Mouse (Mus musculus): ENCODE measurements around the gene Ascl4.

The Ascl4 gene

DNA sequence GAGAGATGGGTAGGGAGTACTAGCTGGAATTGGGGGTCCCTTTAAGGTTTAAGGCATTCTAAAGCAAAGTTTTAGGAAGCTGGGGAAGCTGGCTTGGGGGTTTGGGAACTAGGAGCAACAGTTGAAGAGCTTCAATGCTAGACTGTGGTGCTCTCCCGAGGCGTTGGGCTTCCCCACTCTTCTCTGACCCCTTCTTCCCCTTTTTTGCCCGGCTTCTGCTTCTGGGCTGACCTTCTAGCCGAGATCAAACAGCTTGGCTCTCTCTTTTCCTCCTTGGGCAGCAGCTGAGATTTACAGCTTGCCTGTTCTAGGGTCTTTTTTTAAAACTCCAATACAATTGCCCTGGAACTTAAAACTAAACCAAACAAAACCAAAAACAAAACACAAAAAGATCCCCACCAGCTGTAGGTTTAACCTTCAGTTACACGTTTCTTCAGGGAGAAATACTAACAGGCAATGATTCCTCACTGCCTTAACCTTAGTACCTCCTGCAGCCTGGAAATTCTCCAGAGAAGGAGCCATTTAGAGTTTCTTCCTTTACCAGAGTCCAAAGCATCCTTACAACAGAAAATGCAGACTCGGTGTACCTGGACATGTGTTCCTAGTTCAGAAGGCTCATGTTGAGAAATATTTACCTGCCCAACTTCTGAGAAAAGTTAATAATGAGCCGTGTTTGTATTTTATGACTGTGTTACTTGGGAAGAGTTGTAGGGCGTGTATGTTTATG, 42.6 kb downstream of the Ascl4 start:
- no peak for DNase-seq

DNA sequence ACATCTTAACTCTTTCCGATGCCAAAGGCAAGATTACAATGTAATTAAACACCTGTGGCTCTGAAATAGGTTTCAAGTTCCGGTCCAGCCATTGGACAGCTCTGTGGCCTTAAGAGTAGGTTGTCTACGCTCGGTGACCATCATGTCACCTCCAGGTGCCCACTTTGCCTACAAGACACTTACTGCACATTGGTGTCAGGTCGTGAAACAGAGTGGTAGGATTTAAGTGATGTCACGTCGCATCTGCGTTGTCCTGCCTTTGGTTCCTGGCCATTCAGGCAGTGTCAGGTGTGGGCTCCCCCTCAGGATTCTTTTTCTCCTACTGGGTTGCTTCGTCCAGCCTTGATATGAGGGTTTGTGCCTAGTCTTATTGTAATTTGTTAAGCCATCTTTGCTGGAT, 44.3 kb downstream of the Ascl4 start:
- no peak for DNase-seq

DNA sequence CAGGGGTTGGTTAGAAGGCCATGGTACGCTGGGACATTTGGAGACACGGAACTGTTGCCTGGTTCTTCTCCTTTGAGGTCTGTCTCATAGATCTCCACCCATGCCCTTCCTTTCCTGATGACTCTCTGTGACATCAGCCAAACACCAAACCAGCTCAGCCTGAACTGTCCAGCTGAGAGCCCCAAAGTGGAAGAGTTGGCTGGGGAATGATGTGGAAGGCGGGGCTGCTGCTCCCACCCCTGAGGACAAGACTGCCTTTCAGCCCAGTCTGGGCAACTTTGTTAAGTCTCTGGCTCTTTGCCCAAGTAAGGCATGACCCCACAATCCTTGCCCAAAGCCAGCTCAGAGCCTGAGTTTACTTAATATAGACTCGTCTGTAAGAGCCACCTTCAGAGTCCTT, 45.4 kb downstream of the Ascl4 start:
- no peak for DNase-seq

DNA sequence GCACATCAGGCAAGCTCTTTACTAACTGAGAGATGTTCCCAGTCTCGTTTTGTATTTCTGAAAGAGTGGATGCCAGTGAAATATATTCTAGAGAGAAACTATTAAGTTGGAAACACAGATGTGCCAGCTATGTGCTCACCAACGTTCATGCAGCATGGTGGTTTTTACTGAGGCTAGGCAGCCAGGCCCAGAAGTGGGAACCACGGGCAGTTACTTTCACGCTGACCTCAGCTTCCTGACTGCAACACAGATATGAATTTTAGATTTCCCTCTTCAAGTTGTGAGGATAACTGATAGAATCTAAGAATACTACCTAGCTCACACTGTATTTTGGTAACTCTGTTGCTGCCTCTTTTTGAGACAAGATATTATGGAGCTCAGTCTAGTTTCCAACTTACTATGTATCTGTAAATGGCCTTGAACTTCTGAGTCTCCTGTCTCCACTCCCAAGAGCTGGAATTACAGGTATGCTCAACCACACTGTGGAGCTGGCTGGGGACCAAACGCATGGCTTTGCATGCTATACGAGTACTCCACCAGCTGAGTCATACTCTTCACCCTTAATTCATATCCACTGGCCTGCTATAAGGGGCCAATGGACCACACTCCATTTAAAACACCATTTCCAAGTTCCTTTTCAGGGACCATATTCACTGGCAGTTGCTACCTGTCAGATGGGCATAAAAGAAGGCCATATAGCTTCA, 62.1 kb downstream of the Ascl4 start:
- DNase-seq = no peak

DNA sequence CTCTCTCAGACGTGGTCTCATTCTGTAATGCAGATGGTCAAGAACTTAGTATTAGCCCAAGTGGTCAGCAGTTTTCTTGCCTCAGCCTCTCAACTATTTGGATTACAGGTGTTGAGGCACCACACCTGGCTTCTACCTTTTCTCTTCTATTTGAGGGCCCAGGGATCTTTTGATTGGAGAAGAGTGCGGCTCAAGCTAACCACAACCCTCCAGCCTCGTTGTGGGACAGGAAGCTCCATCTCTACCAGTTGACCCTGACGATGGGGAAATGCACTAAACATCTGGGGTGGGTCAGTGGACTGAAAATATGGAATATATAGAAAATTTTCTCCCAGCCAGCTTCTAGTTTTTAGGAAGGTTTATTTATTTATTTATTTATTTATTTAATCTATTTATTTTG, 64.9 kb downstream of the Ascl4 start:
- no peak for DNase-seq

DNA sequence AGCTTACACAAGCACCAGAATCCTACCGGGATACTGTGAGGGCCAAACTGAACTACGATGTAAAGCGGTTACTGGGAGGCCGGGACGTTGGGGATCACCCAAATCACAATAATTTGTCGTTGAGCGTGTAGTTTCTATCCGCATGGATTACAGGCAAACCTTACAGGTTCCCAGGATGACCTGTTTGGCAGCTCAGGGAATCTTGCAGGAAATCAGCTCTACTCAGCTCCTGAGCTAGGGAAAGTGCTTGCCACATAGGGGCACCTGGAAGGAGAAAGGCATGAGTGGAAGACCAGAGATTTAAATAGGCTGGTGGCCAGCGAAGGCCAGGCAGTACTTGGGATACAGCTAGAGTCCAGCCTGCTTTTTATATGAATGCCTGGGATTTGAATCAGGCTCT, 66.4 kb downstream of the Ascl4 start:
- DNase-seq = no peak

DNA sequence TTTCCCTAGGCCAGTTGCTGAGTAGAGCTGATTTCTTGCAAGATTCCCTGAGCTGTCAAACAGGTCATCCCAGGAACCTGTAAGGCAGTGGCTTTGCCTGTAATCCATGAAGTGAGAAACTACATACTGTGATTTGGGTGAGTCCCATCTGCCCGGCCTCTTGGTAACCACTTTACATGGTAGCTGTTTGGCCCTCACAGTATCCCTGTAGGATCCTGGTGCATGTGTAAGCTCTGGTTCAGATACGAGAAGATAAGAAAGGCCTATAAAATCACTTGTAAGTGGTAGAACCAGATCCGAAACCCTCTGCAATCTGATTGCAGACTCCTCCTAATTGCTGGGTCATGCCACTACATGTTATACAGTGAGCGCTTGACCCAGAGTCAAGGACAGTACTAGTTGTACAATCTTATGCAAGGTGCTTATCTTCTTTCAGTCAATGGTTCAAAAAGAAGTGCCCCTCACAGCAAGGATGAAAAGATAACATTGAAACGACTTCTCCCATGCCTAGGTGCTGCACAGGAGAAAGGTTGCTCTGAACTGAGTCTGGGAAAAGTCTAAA, 67.1 kb downstream of the Ascl4 start:
- DNase-seq = no peak

All from lung, postnatal 14 days (tissue).